Mouse (Mus musculus) inflammation-experienced regulatory T-cells, adult 6 months (primary cell): ENCODE data around the gene Gnat1. TPM values are rescaled to one million over a fixed set of nuclear protein-coding genes. Genes with fewer than 3 reads are reported as not detected.

Source experiments
- ATAC-seq: one replicate; pipeline ENCODE4 v1.8.0; 2017
- polyA plus RNA-seq, 3 experiments: library from polyadenylated mRNA; unstranded; fragments of 100-300 nt; shearing (Covaris generic); gene quantifications; one replicate each; pipeline ENCODE4 v1.2.1; 2017

Gnat1 gene
- 1 to 10 TPM in 1 of 3 experiments, under 1 TPM in 1, not detected in 1; 0.58 to 1.1 TPM for polyA plus RNA-seq

DNA sequence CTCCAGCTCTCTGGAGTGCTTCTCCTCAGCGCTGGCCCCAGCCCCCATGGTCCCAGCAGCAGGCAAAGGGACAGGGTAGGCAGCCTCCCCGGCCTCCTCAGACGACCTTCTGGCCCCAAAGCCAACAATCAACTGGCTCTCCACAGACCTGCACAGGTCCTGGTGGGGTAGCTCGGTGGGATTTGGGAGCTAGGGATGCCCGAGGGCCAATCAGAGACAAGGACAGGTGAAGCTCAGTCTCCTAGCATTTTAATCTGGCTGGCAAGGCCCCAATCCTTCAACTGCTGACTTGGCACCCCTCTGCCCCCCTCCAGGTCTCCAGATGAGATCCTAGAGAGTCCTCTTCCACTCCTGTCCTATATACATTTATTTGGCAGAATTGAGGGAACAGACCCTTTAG lies at the start of gene Gnat1:
TSS of gene Gnat1 (minus strand) at position 212 of the 400 bp plus-strand sequence.
- ATAC-seq = no peak

DNA sequence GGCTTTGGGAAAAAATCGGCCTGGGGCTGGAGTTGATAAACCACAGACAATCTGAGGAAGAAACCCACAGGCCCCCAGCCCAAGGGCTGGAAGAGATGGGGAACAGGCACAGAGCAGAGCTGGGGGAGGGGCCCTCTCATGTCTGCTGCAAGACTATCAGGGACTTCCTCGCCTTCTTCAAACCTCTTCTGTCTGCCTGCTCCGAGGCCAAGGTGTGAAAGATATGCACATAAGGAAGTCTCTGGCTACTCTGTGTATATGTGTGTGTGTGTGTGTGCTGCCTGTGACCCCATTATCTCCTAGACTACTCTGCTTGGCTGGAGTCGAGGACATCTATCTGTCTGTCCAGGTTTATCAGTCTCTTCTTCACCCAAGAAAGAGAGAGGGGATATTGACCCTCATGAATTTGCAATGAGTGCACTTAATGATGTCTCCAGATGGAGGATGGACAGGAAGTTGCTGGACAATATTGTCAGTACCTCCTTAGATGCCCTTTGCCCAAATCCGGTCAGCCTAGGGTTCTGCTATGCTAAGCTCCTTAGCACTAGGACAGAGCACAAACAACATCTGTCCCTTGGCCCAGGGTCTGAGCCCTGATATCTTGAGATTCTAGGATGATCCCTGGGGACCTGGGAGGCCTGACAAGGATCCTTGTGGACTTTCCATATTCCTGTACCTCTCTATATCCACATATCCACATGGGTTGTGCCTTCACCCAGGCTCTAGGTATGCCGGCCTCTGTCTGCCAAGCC lies 49.6 kb upstream of the Gnat1 start:
- ATAC-seq = no peak

GRCm38 (mm10) chr9:107727041-107727440 lies 47.5 kb upstream of the Gnat1 start:
- no peak for ATAC-seq

GRCm38 (mm10) chr9:107724796-107725195 lies 45.3 kb upstream of the Gnat1 start:
- no peak for ATAC-seq

DNA sequence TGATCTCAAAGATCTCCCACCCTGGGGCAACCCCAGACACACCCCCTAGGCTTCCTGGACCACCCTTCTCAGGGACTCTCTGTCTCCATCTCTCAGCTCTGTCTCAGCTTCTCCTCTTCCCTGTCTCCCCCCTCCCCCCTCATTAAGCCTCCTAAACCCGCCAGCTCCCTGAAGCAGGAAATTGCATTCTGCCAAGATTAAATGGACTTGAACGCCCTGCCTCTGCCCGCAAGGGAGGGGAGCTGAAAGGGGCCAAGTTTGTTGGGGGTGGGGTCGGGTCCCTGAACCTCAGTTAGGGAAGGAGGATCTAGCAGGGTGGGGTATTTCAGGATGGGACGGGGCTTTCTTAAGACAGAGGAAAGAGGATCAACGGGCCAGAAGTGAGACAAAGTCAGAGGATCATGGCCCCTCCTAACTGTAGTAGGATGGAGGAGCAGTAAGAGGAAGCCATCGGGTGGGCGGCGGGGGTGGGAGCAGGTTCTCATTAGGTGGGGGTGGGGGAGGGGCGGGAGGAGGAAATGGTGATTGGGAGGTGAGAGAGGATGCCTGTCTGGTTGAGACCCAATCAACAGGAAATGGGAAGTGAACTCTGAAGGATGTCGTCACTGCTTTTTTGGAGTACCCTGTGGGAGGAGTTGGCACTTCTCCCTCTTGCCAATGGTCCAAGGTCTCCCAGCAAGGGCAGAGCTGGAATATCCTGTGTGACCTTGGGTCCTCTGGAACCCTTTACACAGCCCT lies 44.5 kb upstream of the Gnat1 start:
- ATAC-seq = peak; percentile 35

- ATAC-seq = no peak
Measured at GRCm38 (mm10) chr9:107723292-107723691, 43.8 kb upstream of the Gnat1 start.

GRCm38 (mm10) chr9:107718781-107719540 lies 39.4 kb upstream of the Gnat1 start:
- ATAC-seq = no peak

GRCm38 (mm10) chr9:107716951-107717350 lies 37.4 kb upstream of the Gnat1 start:
- no peak for ATAC-seq

- no peak for ATAC-seq
Measured at GRCm38 (mm10) chr9:107715632-107716031, 36.1 kb upstream of the Gnat1 start.

- no peak for ATAC-seq
Measured at GRCm38 (mm10) chr9:107714221-107714952, 34.9 kb upstream of the Gnat1 start.

- peak; percentile 38 for ATAC-seq
Measured at GRCm38 (mm10) chr9:107709697-107710483, 30.4 kb upstream of the Gnat1 start, which contains the start of gene Sema3f. Gene Sema3f, minus strand, starts transcription at chr9:107710475.

DNA sequence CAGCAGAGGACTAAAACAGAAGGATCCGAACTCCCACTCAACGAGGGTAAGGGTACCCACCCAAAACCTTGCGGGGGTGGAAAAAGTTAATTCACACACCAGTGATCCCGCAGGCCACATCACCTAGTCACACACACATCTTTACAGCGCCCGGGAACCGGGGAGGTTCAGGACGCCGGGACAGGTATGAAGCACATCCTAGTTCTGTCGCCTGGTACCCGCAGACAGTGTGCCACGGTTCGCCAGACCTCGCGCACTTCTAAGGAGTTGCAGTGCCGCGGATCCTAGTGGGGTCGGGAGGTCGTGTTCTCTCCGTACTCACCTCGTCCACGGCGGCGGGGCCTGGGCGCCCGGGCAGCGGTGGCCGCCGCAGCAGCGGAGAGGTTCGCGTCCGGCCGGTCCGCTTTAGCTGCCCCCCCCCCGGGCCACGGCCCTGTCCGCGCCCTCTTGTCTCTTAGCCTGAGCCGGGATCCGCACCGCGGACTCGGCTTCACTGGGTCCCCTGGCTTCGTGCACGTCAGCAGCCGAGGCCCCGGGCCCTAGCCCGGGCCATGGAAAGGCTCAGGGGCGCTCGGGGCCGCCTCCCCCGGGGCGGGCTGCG lies 29.7 kb upstream of the Gnat1 start:
- ATAC-seq = no peak

GRCm38 (mm10) chr9:107708439-107709095 lies 29.1 kb upstream of the Gnat1 start:
- ATAC-seq = no peak

- no peak for ATAC-seq
Measured at GRCm38 (mm10) chr9:107707701-107708438, 28.4 kb upstream of the Gnat1 start.

DNA sequence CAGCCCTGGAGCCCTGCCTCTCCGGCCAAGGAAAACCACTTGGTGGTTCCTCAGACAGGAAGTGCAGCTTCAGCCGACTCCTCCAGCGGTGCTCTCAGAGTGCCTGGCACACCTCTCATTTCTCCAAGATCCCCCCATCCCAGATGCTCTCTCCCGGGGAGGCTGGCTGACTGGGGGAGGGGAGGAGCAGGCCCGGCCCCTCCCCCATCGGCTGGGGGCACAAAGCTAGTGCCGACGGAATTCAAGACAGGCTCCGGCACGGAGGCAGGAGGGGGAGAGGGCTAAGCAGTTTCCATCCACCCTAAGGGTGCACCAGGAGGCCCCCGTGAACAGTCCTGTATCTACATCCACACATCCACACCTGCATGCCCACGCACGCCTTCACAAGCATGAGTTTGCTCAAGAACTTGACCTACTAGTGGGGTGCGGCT lies 27.3 kb upstream of the Gnat1 start:
- ATAC-seq = no peak

- ATAC-seq = no peak
Measured at GRCm38 (mm10) chr9:107703337-107704122, 24.0 kb upstream of the Gnat1 start.

- no peak for ATAC-seq
Measured at GRCm38 (mm10) chr9:107702606-107703185, 23.2 kb upstream of the Gnat1 start.

DNA sequence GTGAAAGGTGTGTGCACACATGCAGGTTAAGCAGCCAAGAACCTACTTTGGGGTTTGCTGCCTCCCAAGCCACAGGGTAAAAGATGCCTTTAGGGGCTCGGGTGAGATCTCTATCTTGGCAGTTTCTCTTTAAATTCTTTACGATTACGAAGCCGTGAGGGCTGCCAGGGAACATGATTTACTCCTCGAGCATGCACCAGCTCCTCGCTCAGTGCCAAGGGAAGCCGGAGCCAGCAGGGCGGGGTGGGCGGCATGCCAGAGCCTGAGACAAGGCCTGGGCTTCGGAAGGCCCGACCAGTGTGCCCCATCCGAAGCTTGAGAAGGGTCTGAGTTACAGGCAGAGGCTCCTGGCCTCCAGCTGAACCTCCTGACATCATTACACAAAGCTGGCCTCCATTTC lies 22.1 kb upstream of the Gnat1 start:
- no peak for ATAC-seq
